Mouse (Mus musculus) thymus, postnatal 25 days (tissue): ENCODE measurements around the gene Ppp2r3a.

Experiments
- DNase-seq: peaks from one replicate; pipeline ENCODE4 v3.0.0; 2022

Ppp2r3a gene

GRCm38 (mm10) chr9:101073987-101074331 lies 177.6 kb downstream of the Ppp2r3a start, which contains the start of gene Msl2:
Gene Msl2, plus strand, starts transcription at chr9:101074101.
- DNase-seq = no peak

GRCm38 (mm10) chr9:101073041-101073986 lies 178.3 kb downstream of the Ppp2r3a start:
- peak; percentile 98 for DNase-seq

- no peak for DNase-seq
These were observed 179.1 kb downstream of the Ppp2r3a start for GRCm38 (mm10) chr9:101072506-101072905.

DNA sequence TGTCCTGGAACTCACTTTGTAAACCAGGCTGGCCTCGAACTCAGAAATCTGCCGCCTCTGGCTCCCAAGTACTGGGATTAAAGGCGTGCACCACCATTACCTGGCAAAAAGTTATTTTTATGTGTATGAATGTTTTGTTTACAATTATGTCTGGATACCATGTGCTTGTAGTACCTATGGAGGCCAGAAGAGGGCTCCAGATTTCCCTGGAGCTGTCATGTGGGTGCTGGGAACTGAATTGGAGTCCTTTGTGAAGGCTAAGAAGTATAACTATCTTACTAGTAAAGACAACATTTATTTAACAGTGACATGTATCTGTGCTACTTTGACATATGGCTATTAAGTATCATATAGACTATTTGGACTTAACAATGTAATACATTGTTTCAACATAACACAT lies 181.8 kb downstream of the Ppp2r3a start:
- DNase-seq = no peak

DNA sequence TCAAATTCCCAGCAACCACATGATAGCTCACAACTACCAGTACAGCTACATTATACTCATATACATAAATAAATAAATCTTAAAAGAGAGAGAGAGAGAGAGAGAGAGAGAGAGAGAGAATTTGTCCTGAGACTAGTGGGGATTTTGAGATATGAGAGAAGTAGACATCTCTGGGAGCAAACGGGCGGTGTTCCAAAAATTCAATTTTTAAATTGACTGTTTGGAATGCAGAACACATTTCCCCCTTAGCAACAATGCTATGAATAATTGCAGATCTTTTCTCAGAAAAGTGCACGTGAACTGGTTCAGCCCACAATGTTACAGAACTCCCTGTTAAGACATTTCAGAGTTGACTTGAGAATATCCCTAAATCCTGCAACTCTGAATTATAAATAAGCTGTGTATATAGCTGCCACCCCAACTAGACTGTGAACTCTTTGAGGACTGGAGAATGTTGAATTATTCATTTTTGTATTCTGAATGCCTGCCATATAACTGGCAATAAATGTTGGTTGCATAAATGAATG lies 186.5 kb downstream of the Ppp2r3a start:
- no peak for DNase-seq

DNA sequence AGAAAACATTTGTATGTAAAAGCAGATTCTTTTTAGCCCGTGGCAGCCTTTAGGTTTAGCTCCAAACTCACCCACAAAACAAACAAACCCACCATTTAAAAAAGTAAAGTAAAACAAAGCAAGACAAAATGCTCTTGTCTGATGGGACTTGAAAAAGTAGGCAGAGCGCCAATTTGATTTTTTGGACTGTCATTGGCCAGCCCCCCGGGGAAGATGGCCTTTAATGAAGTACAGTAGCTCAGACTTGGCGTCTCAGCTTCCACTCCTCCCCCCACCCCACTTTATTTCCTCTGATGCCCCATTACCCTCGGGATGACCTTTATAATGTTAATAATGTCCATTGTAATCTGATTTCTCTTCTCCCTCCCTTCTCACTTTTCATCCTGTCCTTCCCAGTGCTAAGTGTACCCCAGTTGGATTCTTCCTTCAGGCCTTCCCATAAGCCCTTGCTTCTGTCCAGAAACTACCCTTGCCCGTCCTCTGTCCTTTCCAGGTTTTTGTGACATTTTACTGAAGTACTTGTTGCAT lies 189.3 kb downstream of the Ppp2r3a start:
- DNase-seq = no peak

GRCm38 (mm10) chr9:101061035-101061434 lies 190.6 kb downstream of the Ppp2r3a start:
- peak; percentile 82 for DNase-seq

GRCm38 (mm10) chr9:101057156-101057555 lies 194.4 kb downstream of the Ppp2r3a start:
- no peak for DNase-seq
